Mouse (Mus musculus) liver, adult 2 months (tissue): ENCODE results near the gene Hs6st3.

ENCODE experiments used
- CTCF ChIP-seq: fragments of 200-500 bp; IDR thresholded peaks from 2 replicates; pipeline ENCODE4 v1.5.1; 2011; ENCODE audit warnings: low read depth, low read length, control low read depth
- POLR2A ChIP-seq: fragments of 200-500 bp; IDR thresholded peaks from 2 replicates; pipeline ENCODE4 v1.6.1; 2011; ENCODE audit warnings: low read length, control low read depth; ENCODE audit not compliant: insufficient read depth; ENCODE audit errors: extremely low read depth

- TF ChIP-seq CTCF, result no peak
- TF ChIP-seq POLR2A, result no peak
Measured at GRCm38 (mm10) chr14:119731436-119732080, 593.4 kb downstream of the Hs6st3 start.
